Mouse (Mus musculus) brain, embryonic 14.5 days (tissue): ENCODE measurements around the gene Cd274. TPM values are rescaled to one million over a fixed set of nuclear protein-coding genes. Genes with fewer than 3 reads are reported as not detected.
"Not testable (repeated sequence)": the region's sequence is repeated elsewhere in the genome, so short reads cannot be mapped to it uniquely, and the experiment has no call there.

ENCODE experiments used
- DNase-seq: peaks from one replicate; pipeline ENCODE4 v3.0.0-alpha.2; 2011; ENCODE audit warnings: low read depth
- CTCF ChIP-seq: fragments of 200-500 bp; IDR thresholded peaks from 2 replicates; pipeline ENCODE4 v1.5.1; 2012; ENCODE audit warnings: inconsistent platforms, mild to moderate bottlenecking, moderate library complexity, borderline replicate concordance; ENCODE audit not compliant: insufficient read depth, insufficient read length; ENCODE audit errors: extremely low read depth
- POLR2A ChIP-seq: fragments of 200-500 bp; IDR thresholded peaks from 2 replicates; pipeline ENCODE4 v1.6.1; 2012; ENCODE audit warnings: mild to moderate bottlenecking, inconsistent platforms, borderline replicate concordance; ENCODE audit not compliant: poor library complexity, insufficient read depth, insufficient read length, severe bottlenecking; ENCODE audit errors: extremely low read depth
- polyA plus RNA-seq: library from polyadenylated mRNA; depleted of rRNA; stranded (reverse); fragments of >200 nt; gene quantifications from 2 replicates; pipeline ENCODE4 v1.2.3, GENCODE M21; 2012

The Cd274 gene
- polyA plus RNA-seq, 1 experiment = 1.1 TPM

GRCm38 (mm10) chr19:29400466-29400865 is 33.2 kb downstream of the Cd274 start:
- no peak for DNase-seq
- no peak for TF ChIP-seq CTCF
- no peak for TF ChIP-seq POLR2A

- no peak for DNase-seq
Observed at GRCm38 (mm10) chr19:29402621-29403020, 35.4 kb downstream of the Cd274 start.

GRCm38 (mm10) chr19:29403251-29403650 is 36.0 kb downstream of the Cd274 start:
- DNase-seq = no peak
- TF ChIP-seq CTCF (no peak), POLR2A (no peak)

More at GRCm38 (mm10) chr19:29402621-29403020, 35.4 kb downstream of the Cd274 start:
- TF ChIP-seq CTCF = no peak
- no peak for TF ChIP-seq POLR2A

- DNase-seq = no peak
Observed at GRCm38 (mm10) chr19:29405388-29405787, 38.1 kb downstream of the Cd274 start.

GRCm38 (mm10) chr19:29406042-29407017 is 39.1 kb downstream of the Cd274 start:
- TF ChIP-seq CTCF = no peak
- no peak for TF ChIP-seq POLR2A
- DNase-seq = no peak

More at GRCm38 (mm10) chr19:29405388-29405787, 38.1 kb downstream of the Cd274 start:
- TF ChIP-seq POLR2A = no peak
- TF ChIP-seq CTCF = no peak

- no peak for TF ChIP-seq POLR2A
- no peak for TF ChIP-seq CTCF
- no peak for DNase-seq
Observed at GRCm38 (mm10) chr19:29410619-29411018, 43.4 kb downstream of the Cd274 start, which contains the start of gene Pdcd1lg2. Pdcd1lg2 (plus strand) TSS chr19:29410919.

GRCm38 (mm10) chr19:29412476-29413420 is 45.5 kb downstream of the Cd274 start:
- TF ChIP-seq CTCF (no peak), POLR2A (no peak)
- DNase-seq = peak; percentile 82

GRCm38 (mm10) chr19:29414513-29414912 is 47.3 kb downstream of the Cd274 start:
- TF ChIP-seq CTCF (no peak), POLR2A (no peak)
- no peak for DNase-seq

GRCm38 (mm10) chr19:29414917-29415316 is 47.7 kb downstream of the Cd274 start:
- not testable (repeated sequence) for DNase-seq

GRCm38 (mm10) chr19:29416393-29416902 is 49.2 kb downstream of the Cd274 start:
- TF ChIP-seq CTCF (no peak), POLR2A (no peak)
- DNase-seq = no peak

- DNase-seq = no peak
- TF ChIP-seq CTCF = no peak
- no peak for TF ChIP-seq POLR2A
Observed at GRCm38 (mm10) chr19:29417188-29417587, 49.9 kb downstream of the Cd274 start.

- TF ChIP-seq CTCF = no peak
- no peak for TF ChIP-seq POLR2A
- no peak for DNase-seq
Observed at GRCm38 (mm10) chr19:29417894-29418293, 50.6 kb downstream of the Cd274 start.

- DNase-seq = peak; percentile 25
- TF ChIP-seq CTCF = no peak
- no peak for TF ChIP-seq POLR2A
Observed at GRCm38 (mm10) chr19:29418661-29419115, 51.4 kb downstream of the Cd274 start.

GRCm38 (mm10) chr19:29419506-29419905 is 52.3 kb downstream of the Cd274 start:
- no peak for DNase-seq
- TF ChIP-seq CTCF (no peak), POLR2A (no peak)
